Mouse (Mus musculus) CH12.LX (cell line): ENCODE results near the gene Kat14. TPM values are rescaled to one million over a fixed set of nuclear protein-coding genes. Genes with fewer than 3 reads are reported as not detected.

Experiments
- DNase-seq: peaks from one replicate; pipeline ENCODE4 v3.0.0-alpha.2; 2013; ENCODE audit errors: extremely low read depth
- H3K27ac ChIP-seq: 2 replicates; pipeline ENCODE4 v1.5.1; 2012; ENCODE audit warnings: low read depth, mild to moderate bottlenecking, control low read depth, moderate library complexity; ENCODE audit not compliant: insufficient read depth
- H3K27me3 ChIP-seq: replicated peaks from 2 replicates; pipeline ENCODE3; 2012; ENCODE audit warnings: inconsistent platforms
- H3K36me3 ChIP-seq, 2 experiments: replicated peaks in 1 of 2; 2 replicates each; pipeline versions ENCODE3 to v1.6.1; 2012; ENCODE audit warnings: inconsistent platforms in 1 of 2, low read length in 1 of 2, mild to moderate bottlenecking in 1 of 2, mixed read lengths in 1 of 2, moderate library complexity in 1 of 2; ENCODE audit not compliant: control insufficient read depth in 1 of 2, insufficient read depth in 1 of 2
- H3K4me1 ChIP-seq, 2 experiments: 2 replicates each; pipeline ENCODE4 v1.6.1; 2012; ENCODE audit warnings: inconsistent platforms in 1 of 2, moderate library complexity in 1 of 2; ENCODE audit not compliant: insufficient read depth in 2 of 2, control insufficient read depth in 1 of 2
- H3K4me2 ChIP-seq: 2 replicates; pipeline ENCODE4 v1.6.1; 2012; ENCODE audit warnings: low read depth, mild to moderate bottlenecking, control low read depth; ENCODE audit not compliant: poor library complexity, insufficient read depth, severe bottlenecking
- H3K4me3 ChIP-seq, 3 experiments: fragments of 150-350 bp in 1 of 3; sonication (generic) in 1 of 3; replicated peaks in 1 of 3; 2 replicates each; pipeline versions ENCODE3 to v1.5.1; 2011 to 2012; ENCODE audit warnings: low read depth in 2 of 3, low read length in 2 of 3, mild to moderate bottlenecking in 2 of 3, moderate library complexity in 2 of 3, control low read depth in 1 of 3, improper control_type of control experiment in 1 of 3, inconsistent platforms in 1 of 3, mixed read lengths in 1 of 3; ENCODE audit not compliant: poor library complexity in 1 of 3
- H3K79me2 ChIP-seq: replicated peaks from 2 replicates; pipeline ENCODE4 v1.6.1; 2012; ENCODE audit warnings: mild to moderate bottlenecking, moderate library complexity; ENCODE audit not compliant: control insufficient read depth, poor library complexity, insufficient read depth, severe bottlenecking; ENCODE audit errors: extremely low read depth
- H3K9ac ChIP-seq: 2 replicates; pipeline ENCODE4 v1.6.1; 2012; ENCODE audit warnings: low read depth, mild to moderate bottlenecking, control low read depth, moderate library complexity; ENCODE audit not compliant: insufficient read depth
- H3K9me3 ChIP-seq: replicated peaks from 2 replicates; pipeline ENCODE3; 2012; ENCODE audit warnings: low read length, inconsistent platforms, mixed read lengths
- BHLHE40 ChIP-seq: IDR thresholded peaks from 2 replicates; pipeline ENCODE4 v1.6.1; 2011; ENCODE audit warnings: mild to moderate bottlenecking, low read depth, low read length, improper control_type of control experiment
- CHD1 ChIP-seq: IDR thresholded peaks from 2 replicates; pipeline ENCODE4 v1.6.1; 2012; ENCODE audit warnings: low read depth, low read length, improper control_type of control experiment, inconsistent platforms
- CHD2 ChIP-seq: IDR thresholded peaks from 2 replicates; pipeline ENCODE4 v1.6.1; 2011; ENCODE audit warnings: low read length, improper control_type of control experiment
- CTCF ChIP-seq, 2 experiments: IDR thresholded peaks in 1 of 2; conservative IDR thresholded peaks in 1 of 2; 2 replicates each; pipeline ENCODE4 v1.5.1; 2011 to 2012; ENCODE audit warnings: low read depth in 2 of 2, low read length in 2 of 2, improper control_type of control experiment in 1 of 2, inconsistent platforms in 1 of 2, mild to moderate bottlenecking in 1 of 2, moderate library complexity in 1 of 2
- E2F4 ChIP-seq: IDR thresholded peaks from 2 replicates; pipeline ENCODE4 v1.6.1; 2011; ENCODE audit warnings: low read depth, low read length, improper control_type of control experiment; ENCODE audit not compliant: insufficient replicate concordance
- EP300 ChIP-seq: IDR thresholded peaks from 2 replicates; pipeline ENCODE4 v1.6.1; 2011; ENCODE audit warnings: low read length, improper control_type of control experiment
- ETS1 ChIP-seq: conservative IDR thresholded peaks from 2 replicates; pipeline ENCODE4 v1.6.1; 2012; ENCODE audit warnings: low read depth, mild to moderate bottlenecking, inconsistent platforms, low read length, improper control_type of control experiment, moderate library complexity
- IRF4 ChIP-seq: IDR thresholded peaks from 2 replicates; pipeline ENCODE4 v1.6.1; 2014; ENCODE audit warnings: low read depth, mild to moderate bottlenecking, inconsistent platforms, low read length, improper control_type of control experiment
- JUN ChIP-seq: IDR thresholded peaks from 2 replicates; pipeline ENCODE4 v1.6.1; 2011; ENCODE audit warnings: low read depth, mild to moderate bottlenecking, low read length, improper control_type of control experiment, moderate library complexity; ENCODE audit not compliant: insufficient read depth
- JUND ChIP-seq: conservative IDR thresholded peaks from 2 replicates; pipeline ENCODE4 v1.6.1; 2011; ENCODE audit warnings: low read depth, low read length, improper control_type of control experiment
- MAFK ChIP-seq: IDR thresholded peaks from 2 replicates; pipeline ENCODE4 v1.6.1; 2011; ENCODE audit warnings: low read length, improper control_type of control experiment; ENCODE audit not compliant: insufficient replicate concordance
- MXI1 ChIP-seq: IDR thresholded peaks from 2 replicates; pipeline ENCODE4 v1.6.1; 2011; ENCODE audit warnings: mild to moderate bottlenecking, low read depth, low read length, improper control_type of control experiment
- MYC ChIP-seq: IDR thresholded peaks from 2 replicates; pipeline ENCODE4 v1.6.1; 2011; ENCODE audit warnings: low read depth, mild to moderate bottlenecking, improper control_type of control experiment, low read length
- NELFE ChIP-seq: IDR thresholded peaks from 2 replicates; pipeline ENCODE4 v1.6.1; 2011; ENCODE audit warnings: low read depth, low read length, improper control_type of control experiment
- PAX5 ChIP-seq: IDR thresholded peaks from 2 replicates; pipeline ENCODE4 v1.6.1; 2012; ENCODE audit warnings: low read length, inconsistent platforms, mixed read lengths
- POLR2A ChIP-seq: IDR thresholded peaks from 2 replicates; pipeline ENCODE4 v1.6.1; 2011; ENCODE audit warnings: low read depth, mild to moderate bottlenecking, improper control_type of control experiment, low read length
- RCOR1 ChIP-seq: conservative IDR thresholded peaks from 2 replicates; pipeline ENCODE4 v1.6.1; 2012; ENCODE audit warnings: low read depth, mild to moderate bottlenecking, inconsistent platforms, low read length, improper control_type of control experiment
- SMC3 ChIP-seq: IDR thresholded peaks from 2 replicates; pipeline ENCODE4 v1.6.1; 2011; ENCODE audit warnings: low read depth, low read length, improper control_type of control experiment
- TCF12 ChIP-seq: IDR thresholded peaks from 2 replicates; pipeline ENCODE4 v1.6.1; 2014; ENCODE audit warnings: low read depth, mild to moderate bottlenecking, inconsistent platforms, low read length, improper control_type of control experiment
- ZKSCAN1 ChIP-seq: IDR thresholded peaks from 2 replicates; pipeline ENCODE4 v1.6.1; 2012; ENCODE audit warnings: low read depth, inconsistent platforms, low read length, improper control_type of control experiment, borderline replicate concordance
- ZMIZ1 ChIP-seq: IDR thresholded peaks from 2 replicates; pipeline ENCODE4 v1.6.1; 2012; ENCODE audit warnings: low read depth, mild to moderate bottlenecking, inconsistent platforms, low read length, improper control_type of control experiment
- dilution Hi-C: fragments of 300-500 bp; cut with MboI; formaldehyde crosslinking; loops from 2 replicates; pipeline ENCODE4 v1.14.3; 2020; ENCODE audit warnings: low sequenced_read_pairs; ENCODE audit not compliant: extremely low pct_unique_long_range_greater_than_20kb, extremely low pct_ligation_motif_present
- in situ Hi-C: fragments of 300-500 bp; cut with MboI; formaldehyde crosslinking; loops from 3 replicates; pipeline ENCODE4 v1.14.3; 2019; ENCODE audit warnings: low sequenced_read_pairs, low pct_ligation_motif_present, low pct_unique_long_range_greater_than_20kb, mixed read lengths
- polyA plus RNA-seq: library from polyadenylated mRNA; unstranded; fragments of >175 nt; gene quantifications from 2 replicates; pipeline ENCODE4 v1.2.1, GENCODE M21; 2012; ENCODE audit warnings: low read depth; ENCODE audit not compliant: insufficient read length
- total RNA-seq, 2 experiments: library from RNA; depleted of rRNA; stranded (reverse); fragments of 300-350 nt in 1 of 2; fragments of >200 nt in 1 of 2; gene quantifications; 2 replicates each; pipeline ENCODE4 v1.2.3; 2012 to 2014

The Kat14 gene
- total and polyA plus RNA-seq, 3 experiments, result 25.7 to 54.4 (median 25.9) TPM

GRCm38 (mm10) chr2:144371566-144371965, 2.8 kb downstream of the Kat14 start:
- H3K4me3 ChIP-seq, result no peak overlapping the region
- dilution Hi-C loops, result no loop called here
- H3K9me3 ChIP-seq, result no peaks in the 10 kb centered on the region
- H3K27me3 ChIP-seq, result no peaks in the 10 kb centered on the region
- H3K4me1 ChIP-seq, result peaks cover 6 to 26% of the 10 kb centered on the region in 2 experiments; a peak in 3 of 4 replicates
- no peak overlapping the region for H3K27ac ChIP-seq
- TF ChIP-seq E2F4, result no peak
- TF ChIP-seq EP300, result peak; percentile 39; the same call in 1 of the 2 replicates
- peak; percentile 13; the same call in 1 of the 2 replicates for TF ChIP-seq ETS1
- TF ChIP-seq MXI1, result no peak; the same call in 1 of the 2 replicates
- TF ChIP-seq PAX5, result no peak
- TF ChIP-seq MYC, result no peak
- no peak for TF ChIP-seq CTCF (conservative IDR thresholded peaks at IDR 0.05 in 1 of 2, IDR thresholded peaks at IDR 0.05 in 1 of 2; ENCODE audit: low read depth in 2 of 2, low read length in 2 of 2)
- TF ChIP-seq JUND, result 0 out of 2 replicates have a peak, but pooled peaks have one; percentile 12
- TF ChIP-seq CHD2, result 0 out of 2 replicates have a peak, but pooled peaks have one; percentile 16
- TF ChIP-seq BHLHE40, result peak; percentile 86
- 0 out of 2 replicates have a peak, but pooled peaks have one; percentile 33 for TF ChIP-seq MAFK
- TF ChIP-seq ZKSCAN1, result no peak
- TF ChIP-seq POLR2A, result no peak
- TF ChIP-seq NELFE, result no peak
- no peak for TF ChIP-seq JUN
- TF ChIP-seq RCOR1, result 0 out of 2 replicates have a peak, but pooled peaks have one; percentile 21
- 0 out of 2 replicates have a peak, but pooled peaks have one; percentile 26 for TF ChIP-seq TCF12
- peak; percentile 53; the same call in 1 of the 2 replicates for TF ChIP-seq IRF4
- TF ChIP-seq, all 38 proteins: peak for 9
- in situ Hi-C loops, result no loop called here
- Histone ChIP-seq H3K4me2 (no peak overlapping the region), H3K36me3 (peaks cover 22 to 42% of the 10 kb centered on the region in 2 experiments), H3K79me2 (peaks cover 24% of the 10 kb centered on the region), H3K9ac (no peak overlapping the region)
- DNase-seq, result peak; percentile 28

- Histone ChIP-seq H3K4me1 (peaks cover 6 to 24% of the 10 kb centered on the region in 2 experiments; a peak in 3 of 4 replicates), H3K27ac (no peak overlapping the region), H3K36me3 (peaks cover 34 to 54% of the 10 kb centered on the region in 2 experiments), H3K9me3 (no peaks in the 10 kb centered on the region), H3K9ac (no peak overlapping the region), H3K79me2 (peaks cover 24% of the 10 kb centered on the region), H3K27me3 (no peaks in the 10 kb centered on the region), H3K4me2 (no peak overlapping the region), H3K4me3 (no peak overlapping the region)
- dilution Hi-C loops (no loop called here), in situ Hi-C loops (no loop called here)
- TF ChIP-seq SMC3 (no peak), PAX5 (no peak), ZMIZ1 (no peak), CHD1 (no peak), CHD2 (no peak)
- no peak for DNase-seq
Measured at GRCm38 (mm10) chr2:144373063-144373462, 4.3 kb downstream of the Kat14 start.
